In genomic region chr2:68211443-68211842, GRCm38 (mm10) we compare ENCODE assay signal across 17 mouse cellular contexts.
A peak's percentile ranks its signal among the peaks of the same experiment; 100 is the strongest.
DNase-seq lines count a peak whose midpoint lies in the region; ATAC-seq and TF ChIP-seq lines count a peak whose summit lies in the region.
"Had no signal": no experiment of that assay in that cellular context is flagged by ENCODE, and none has a peak within 500 bp of the region (broad histone marks: within the 10 kb centered on the region; RNA-seq: fewer than 3 reads in every experiment).

No protein-coding gene starts in this region.

- DNase-seq in gastrocnemius, adult 18-20 months (ENCODE audit: low spot score), result peak; percentile 29
- DNase-seq in gastrocnemius, postnatal 25 days, result no peak
- DNase-seq in lung, embryonic 14.5 days, result peak; percentile 43
- no peak for DNase-seq in lung, postnatal 14 days
- no peak for DNase-seq in limb, embryonic 14.5 days (ENCODE audit: low spot score)
- no peak for DNase-seq in frontal cortex, postnatal 25 days (ENCODE audit: low spot score in 2 of 2)
- no peak for DNase-seq in frontal cortex, adult 2 months (ENCODE audit: extremely low spot score in 1 of 2, low spot score in 1 of 2)
- DNase-seq: adrenal gland, postnatal 25 days; kidney, adult 11 months; left cerebral cortex, postnatal 4 days; thymus, adult 2 months; thymus, postnatal 4 days had no signal

- H3K36me3 ChIP-seq in lung, embryonic 14.5 days (ENCODE audit: insufficient read depth), result 0 out of 2 replicates have a peak, but pooled peaks cover 6% of the 10 kb centered on the region
- H3K36me3 ChIP-seq in heart, embryonic 14.5 days (ENCODE audit: control insufficient read depth, insufficient read depth, low read length), result peaks cover 6% of the 10 kb centered on the region
- H3K36me3 ChIP-seq in limb, embryonic 14.5 days (ENCODE audit: control insufficient read depth, insufficient read depth, low read length), result no peaks in the 10 kb centered on the region

- no peaks in the 10 kb centered on the region for H3K9me3 ChIP-seq in lung, embryonic 14.5 days (ENCODE audit: low read depth, low read length)
- H3K9me3 ChIP-seq in heart, embryonic 14.5 days (ENCODE audit: control insufficient read depth, low read length), result no peaks in the 10 kb centered on the region
- H3K9me3 ChIP-seq in limb, embryonic 14.5 days (ENCODE audit: control insufficient read depth, low read length), result no peaks in the 10 kb centered on the region

- H3K4me3 ChIP-seq in lung, embryonic 14.5 days (ENCODE audit: low read depth, low read length), result no peak overlapping the region
- H3K4me3 ChIP-seq in heart, embryonic 14.5 days (ENCODE audit: control insufficient read depth in 1 of 2, insufficient read depth in 1 of 2, low read depth in 1 of 2, low read length in 2 of 2), result no peak overlapping the region
- H3K4me3 ChIP-seq in limb, embryonic 14.5 days (replicated peaks; ENCODE audit: low read length), result no peak overlapping the region
- H3K4me3 ChIP-seq: left cerebral cortex, adult 2 months had no signal

- H3K4me1 ChIP-seq in lung, embryonic 14.5 days (ENCODE audit: insufficient read depth), result no peaks in the 10 kb centered on the region
- H3K4me1 ChIP-seq in heart, embryonic 14.5 days (ENCODE audit: control insufficient read depth in 2 of 2, insufficient read depth in 2 of 2, low read length in 2 of 2), result peaks cover 20 to 52% of the 10 kb centered on the region in 2 experiments
- H3K4me1 ChIP-seq in limb, embryonic 14.5 days (ENCODE audit: control insufficient read depth, insufficient read depth, low read length), result no peaks in the 10 kb centered on the region

- H3K27ac ChIP-seq in lung, embryonic 14.5 days (ENCODE audit: low read depth), result no peak overlapping the region
- H3K27ac ChIP-seq in heart, embryonic 14.5 days (replicated peaks in 1 of 2; ENCODE audit: control insufficient read depth in 1 of 2, insufficient read depth in 1 of 2, low read depth in 2 of 2, low read length in 2 of 2), result peak overlapping the region; percentile 82 to 84
- H3K27ac ChIP-seq in limb, embryonic 14.5 days (replicated peaks; ENCODE audit: low read depth, low read length), result no peak overlapping the region
- H3K27ac ChIP-seq: left cerebral cortex, adult 2 months had no signal

- no peak for TF ChIP-seq CTCF in lung, embryonic 14.5 days (IDR thresholded peaks at IDR 0.05; ENCODE audit: low read depth)

- WGBS in lung, embryonic 14.5 days, result 55% methylated on average over 7 of the region's 7 CpGs
- 50% methylated on average over 7 of the region's 7 CpGs for WGBS in heart, embryonic 14.5 days
- WGBS in limb, embryonic 14.5 days, result 57% methylated on average over 7 of the region's 7 CpGs

- ATAC-seq in lung, embryonic 14.5 days (ENCODE audit: insufficient read depth), result peak; percentile 42; the same call in 1 of the 2 replicates
- ATAC-seq in heart, embryonic 14.5 days (ENCODE audit: insufficient number of reproducible peaks, insufficient read depth, low FRiP score, low read depth), result peak; percentile 41; the same call in 1 of the 2 replicates
- ATAC-seq in limb, embryonic 14.5 days (ENCODE audit: low FRiP score, low read depth), result peak; percentile 55; the same call in 1 of the 2 replicates
- ATAC-seq: forebrain, embryonic 14.5 days; lung, postnatal 0 days had no signal

- H3K4me2 ChIP-seq in lung, embryonic 14.5 days, result no peak overlapping the region
- no peak overlapping the region for H3K4me2 ChIP-seq in heart, embryonic 14.5 days (ENCODE audit: low read length)
- H3K4me2 ChIP-seq in limb, embryonic 14.5 days (replicated peaks; ENCODE audit: low read depth, low read length, severe bottlenecking), result no peak overlapping the region
- H3K4me2 ChIP-seq: midbrain, embryonic 11.5 days had no signal

- TF ChIP-seq POLR2A in limb, embryonic 14.5 days (IDR thresholded peaks at IDR 0.05; ENCODE audit: borderline replicate concordance, extremely low read depth, insufficient read depth, insufficient read length), result no peak

- H3K9ac ChIP-seq in lung, embryonic 14.5 days, result no peak overlapping the region
- H3K9ac ChIP-seq in heart, embryonic 14.5 days (ENCODE audit: low read length), result peak overlapping the region; percentile 30; the same call in 1 of the 2 replicates
- no peak overlapping the region for H3K9ac ChIP-seq in limb, embryonic 14.5 days (ENCODE audit: low read depth, low read length, severe bottlenecking)

- H3K27me3 ChIP-seq in lung, embryonic 14.5 days (ENCODE audit: insufficient read depth, low read length), result no peaks in the 10 kb centered on the region
- no peaks in the 10 kb centered on the region for H3K27me3 ChIP-seq in heart, embryonic 14.5 days (ENCODE audit: control insufficient read depth, insufficient read depth, low read length)
- no peaks in the 10 kb centered on the region for H3K27me3 ChIP-seq in limb, embryonic 14.5 days (ENCODE audit: control insufficient read depth, insufficient read depth, low read length)

Comparison
In these comparisons a context has a peak if more than half of its experiments do, and no peak if none do; other contexts are left out.
1. DNase-seq: peak in gastrocnemius, adult 18-20 months (single experiment) and lung, embryonic 14.5 days (single experiment); none in gastrocnemius, postnatal 25 days (single experiment), lung, postnatal 14 days (single experiment), limb, embryonic 14.5 days (single experiment), frontal cortex, postnatal 25 days (0 of 2) and frontal cortex, adult 2 months (0 of 2).
2. H3K27ac ChIP-seq: peak in heart, embryonic 14.5 days (2 of 2); none in lung, embryonic 14.5 days (single experiment) and limb, embryonic 14.5 days (single experiment).
3. Peak in every context shown above with its lines, with median percentiles within 50 percentile points of each other: ATAC-seq.